Mouse (Mus musculus) lung, postnatal 0 days (tissue): ENCODE results near the gene Ccl9. TPM values are rescaled to one million over a fixed set of nuclear protein-coding genes. Genes with fewer than 3 reads are reported as not detected.

Source experiments
- ATAC-seq: fragments of 200-750 bp; cut with Nextera tagmentation; 2 replicates; pipeline ENCODE4 v1.8.0; 2017; ENCODE audit warnings: moderate library complexity
- DNase-seq: peaks from one replicate; pipeline ENCODE4 v3.0.0-alpha.2; 2016; ENCODE audit warnings: low spot score
- H3K27ac ChIP-seq: fragments of 300-500 bp; sonication (generic); 2 replicates; pipeline ENCODE4 v1.5.1; 2014; ENCODE audit warnings: antibody characterized with exemption, mild to moderate bottlenecking, low read length, mixed read lengths
- H3K27me3 ChIP-seq: fragments of 300-500 bp; sonication (generic); replicated peaks from 2 replicates; pipeline ENCODE4 v1.6.1; 2014; ENCODE audit warnings: low read length, mixed read lengths; ENCODE audit not compliant: insufficient read depth
- H3K36me3 ChIP-seq: fragments of 300-500 bp; sonication (generic); 2 replicates; pipeline ENCODE4 v1.6.1; 2014; ENCODE audit warnings: low read length, mixed read lengths; ENCODE audit not compliant: insufficient read depth
- H3K4me1 ChIP-seq: fragments of 300-500 bp; sonication (generic); 2 replicates; pipeline ENCODE4 v1.6.1; 2014; ENCODE audit warnings: antibody characterized with exemption, low read depth, low read length, mixed read lengths; ENCODE audit not compliant: insufficient read depth
- H3K4me2 ChIP-seq: fragments of 300-500 bp; sonication (generic); replicated peaks from 2 replicates; pipeline ENCODE4 v1.6.1; 2014; ENCODE audit warnings: low read depth, mild to moderate bottlenecking, low read length, moderate library complexity, mixed read lengths
- H3K4me3 ChIP-seq: fragments of 300-500 bp; sonication (generic); 2 replicates; pipeline ENCODE4 v1.5.1; 2014; ENCODE audit warnings: low read depth, low read length
- H3K9ac ChIP-seq: fragments of 300-500 bp; sonication (generic); replicated peaks from 2 replicates; pipeline ENCODE4 v1.6.1; 2014; ENCODE audit warnings: low read depth, mild to moderate bottlenecking
- H3K9me3 ChIP-seq: fragments of 300-500 bp; sonication (generic); 2 replicates; pipeline ENCODE4 v1.6.1; 2016; ENCODE audit warnings: low read length, mixed read lengths
- CTCF ChIP-seq: IDR thresholded peaks from 2 replicates; pipeline ENCODE4 v1.5.1; 2016; ENCODE audit warnings: antibody characterized with exemption, mild to moderate bottlenecking
- EP300 ChIP-seq: IDR thresholded peaks from 2 replicates; pipeline ENCODE4 v1.6.1; 2016; ENCODE audit warnings: antibody characterized with exemption, mild to moderate bottlenecking, control low read depth
- WGBS: fragments of 180-500 bp; shearing (Covaris S2); extraction: QIAGEN DNeasy Blood & Tissue Kit; methylation state at CpG from one replicate; pipeline ENCODE4 v1.1.7; 2014; 5-methylcytosine and 5-hydroxymethylcytosine counted together
- polyA plus RNA-seq: library from polyadenylated mRNA; unstranded; fragments of >200 nt; fragmentation: Nextera tagmentation; extraction: Ambion mirVana; gene quantifications from 2 replicates; pipeline ENCODE4 v1.2.1, GENCODE M21; 2015

Gene Ccl9
- polyA plus RNA-seq, 1 experiment from 2014 or later = 29.8 TPM

DNA sequence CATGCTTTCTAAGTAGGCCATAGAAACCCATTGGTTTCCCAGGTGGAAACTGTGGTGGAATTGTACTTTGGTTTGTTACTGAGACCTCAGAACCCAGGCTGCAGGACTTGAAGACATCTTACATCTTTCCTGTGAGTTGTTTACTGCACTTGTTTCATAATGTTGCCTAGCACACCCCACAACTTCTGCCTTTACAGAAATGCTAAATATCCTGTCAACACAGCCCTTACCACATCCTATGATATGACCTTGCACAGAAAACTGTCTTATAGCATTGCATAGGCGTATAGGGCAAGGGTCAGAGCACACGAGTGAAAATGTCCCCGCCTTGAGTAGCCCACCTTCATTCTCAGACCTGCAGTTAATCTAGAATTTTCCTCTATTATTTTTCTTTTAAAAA, 27.1 kb upstream of the Ccl9 start:
- TF ChIP-seq CTCF (no peak), EP300 (peak; percentile 27; the same call in 1 of the 2 replicates)
- H3K36me3 ChIP-seq = no peaks in the 10 kb centered on the region
- ATAC-seq = no peak

DNA sequence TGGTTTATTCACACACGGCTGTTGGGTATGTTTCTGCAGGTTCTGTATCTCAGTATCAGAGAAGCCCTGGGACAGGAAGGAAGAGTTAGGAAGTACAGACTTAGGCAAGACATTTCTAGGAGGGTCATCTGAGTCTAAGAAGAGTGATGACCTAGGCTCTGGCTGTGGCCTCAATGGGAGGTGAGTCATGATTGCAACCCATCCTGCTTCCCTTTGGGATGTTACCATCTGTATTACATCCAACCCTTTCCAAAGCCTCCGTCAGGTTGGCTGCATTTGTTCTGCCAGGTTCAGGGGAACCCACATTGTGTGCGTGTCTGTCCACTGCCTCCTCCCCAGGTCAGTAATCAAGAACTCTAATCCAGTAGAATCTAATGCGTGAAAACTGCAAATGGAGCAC, 26.3 kb upstream of the Ccl9 start:
- Histone ChIP-seq H3K9me3 (no peaks in the 10 kb centered on the region), H3K4me2 (no peak overlapping the region), H3K27me3 (no peaks in the 10 kb centered on the region), H3K36me3 (no peaks in the 10 kb centered on the region), H3K27ac (no peak overlapping the region), H3K4me1 (no peaks in the 10 kb centered on the region), H3K9ac (no peak overlapping the region), H3K4me3 (no peak overlapping the region)
- TF ChIP-seq EP300 (no peak), CTCF (no peak)
- no peak; the same call in 1 of the 2 replicates for ATAC-seq
- WGBS = 80% methylated on average over 4 of the region's 4 CpGs
- DNase-seq = no peak

More for the DNA sequence above, 27.1 kb upstream of the Ccl9 start:
- H3K4me1 ChIP-seq = no peaks in the 10 kb centered on the region
- no peak overlapping the region for H3K27ac ChIP-seq
- H3K4me2 ChIP-seq = no peak overlapping the region
- H3K9ac ChIP-seq = no peak overlapping the region
- H3K4me3 ChIP-seq = no peak overlapping the region
- DNase-seq = no peak
- WGBS = 87% methylated on average over 3 of the region's 3 CpGs
- no peaks in the 10 kb centered on the region for H3K9me3 ChIP-seq
- H3K27me3 ChIP-seq = no peaks in the 10 kb centered on the region

DNA sequence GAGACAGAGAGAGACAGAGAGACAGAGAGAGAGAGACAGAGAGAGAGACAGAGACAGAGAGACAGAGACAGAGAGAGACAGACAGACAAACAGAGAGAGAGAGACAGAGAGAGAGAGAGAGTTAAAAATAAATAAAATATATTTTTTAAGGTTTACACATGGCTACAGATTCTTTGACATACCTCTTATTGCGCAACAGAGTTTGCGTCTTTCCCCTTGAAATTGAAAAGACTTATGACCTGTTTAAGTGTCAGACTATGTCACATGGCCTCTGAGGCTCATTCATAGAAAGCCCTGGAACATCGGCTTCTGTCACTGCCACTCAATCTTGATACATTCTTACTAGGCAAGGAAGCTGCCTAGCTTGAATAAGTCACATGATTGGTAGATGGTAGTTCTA, 25.0 kb upstream of the Ccl9 start:
- Histone ChIP-seq H3K4me2 (no peak overlapping the region), H3K27me3 (no peaks in the 10 kb centered on the region), H3K4me1 (no peaks in the 10 kb centered on the region), H3K9ac (no peak overlapping the region), H3K4me3 (no peak overlapping the region), H3K9me3 (no peaks in the 10 kb centered on the region), H3K36me3 (no peaks in the 10 kb centered on the region), H3K27ac (no peak overlapping the region)
- TF ChIP-seq EP300 = no peak
- no peak for TF ChIP-seq CTCF
- no peak for ATAC-seq
- no peak for DNase-seq
- WGBS = 72% methylated on average over 3 of the region's 3 CpGs

DNA sequence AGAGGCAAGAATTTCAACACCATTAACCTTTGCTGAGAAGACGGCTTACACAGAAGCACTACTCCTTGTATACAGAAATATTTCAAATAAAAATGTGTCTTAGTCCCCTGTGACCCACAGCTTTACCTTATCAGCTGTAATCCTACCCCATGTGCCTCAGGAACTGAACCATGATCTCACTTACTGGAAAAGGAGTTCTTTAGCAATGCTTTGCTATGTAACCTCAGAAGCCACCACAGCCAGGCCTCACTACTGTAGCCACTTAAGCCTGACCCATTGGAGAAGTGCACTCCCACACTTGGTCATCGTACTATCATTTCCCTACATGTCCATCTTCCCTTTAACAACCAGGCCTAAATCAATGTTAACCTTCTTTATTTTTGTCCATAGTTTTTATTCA, 22.1 kb upstream of the Ccl9 start:
- no peak for ATAC-seq

DNA sequence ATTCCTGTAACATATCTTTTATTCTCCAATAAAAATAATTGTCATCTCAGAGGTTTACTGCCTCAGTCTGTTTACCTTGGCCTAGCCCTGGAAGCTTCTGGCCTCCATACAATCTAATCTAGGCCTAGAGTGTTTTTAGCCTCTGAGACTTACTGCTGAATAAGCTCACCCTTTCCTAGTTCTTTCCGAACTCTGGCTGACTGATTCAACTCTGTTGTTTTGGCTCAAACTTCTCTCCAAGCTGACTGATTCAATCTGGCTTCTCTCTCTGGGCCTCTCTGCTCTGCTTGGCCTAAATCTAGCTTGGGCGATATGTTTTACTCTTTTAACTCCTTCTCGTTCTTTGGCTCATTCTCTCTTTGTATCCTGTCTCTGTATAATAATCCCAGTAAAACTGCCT, 20.6 kb upstream of the Ccl9 start:
- Histone ChIP-seq H3K27me3 (no peaks in the 10 kb centered on the region), H3K4me1 (no peaks in the 10 kb centered on the region), H3K36me3 (no peaks in the 10 kb centered on the region), H3K9me3 (no peaks in the 10 kb centered on the region), H3K4me3 (no peak overlapping the region), H3K27ac (no peak overlapping the region), H3K9ac (no peak overlapping the region), H3K4me2 (no peak overlapping the region)
- TF ChIP-seq CTCF = no peak
- no peak for TF ChIP-seq EP300
- DNase-seq (no peak), ATAC-seq (no peak)
- WGBS = 78% methylated on average over 3 of the region's 3 CpGs

More for the DNA sequence above, 22.1 kb upstream of the Ccl9 start:
- Histone ChIP-seq H3K4me2 (no peak overlapping the region), H3K36me3 (no peaks in the 10 kb centered on the region), H3K4me1 (no peaks in the 10 kb centered on the region), H3K9ac (no peak overlapping the region), H3K27ac (no peak overlapping the region), H3K27me3 (no peaks in the 10 kb centered on the region), H3K9me3 (no peaks in the 10 kb centered on the region), H3K4me3 (no peak overlapping the region)
- no peak for TF ChIP-seq CTCF
- no peak for TF ChIP-seq EP300
- 58% methylated on average over 2 of the region's 2 CpGs for WGBS
- no peak for DNase-seq

DNA sequence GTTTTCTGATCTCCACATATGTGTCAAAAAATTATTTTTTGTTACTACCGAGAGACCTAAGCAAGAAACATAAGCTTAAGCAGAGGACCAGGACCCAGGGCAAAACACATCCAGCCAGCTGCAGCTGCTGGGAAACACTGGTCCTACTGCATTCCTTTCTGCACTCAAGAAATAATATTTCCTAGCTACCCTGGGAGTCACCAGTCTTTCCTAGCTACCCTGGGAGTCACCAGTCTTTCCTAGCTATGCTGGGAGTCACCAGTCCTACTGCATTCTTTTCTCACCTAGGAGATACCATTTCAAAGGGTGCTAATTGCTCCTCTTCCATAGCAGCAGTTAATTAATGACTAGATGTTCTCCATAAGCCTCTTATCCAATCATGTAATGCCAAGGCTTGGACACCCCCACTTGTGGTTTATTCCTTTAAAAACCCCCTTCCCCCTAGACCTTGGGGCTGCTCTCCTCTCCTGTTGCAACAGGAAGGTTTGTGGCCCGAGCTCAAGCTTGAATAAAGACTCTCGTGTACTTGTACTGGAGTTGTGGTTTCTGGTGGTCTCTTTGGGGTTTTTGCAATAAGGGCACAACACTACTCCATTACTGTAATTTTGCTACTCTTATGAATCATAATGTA, 19.9 kb upstream of the Ccl9 start:
- ATAC-seq (peak; percentile 76), DNase-seq (peak; percentile 59)
- Histone ChIP-seq H3K36me3 (no peaks in the 10 kb centered on the region), H3K27ac (no peak overlapping the region), H3K9ac (no peak overlapping the region), H3K4me3 (no peak overlapping the region), H3K4me2 (no peak overlapping the region), H3K9me3 (no peaks in the 10 kb centered on the region), H3K4me1 (no peaks in the 10 kb centered on the region), H3K27me3 (no peaks in the 10 kb centered on the region)
- TF ChIP-seq CTCF = no peak
- TF ChIP-seq EP300 = no peak
- 56% methylated on average over 3 of the region's 3 CpGs for WGBS

DNA sequence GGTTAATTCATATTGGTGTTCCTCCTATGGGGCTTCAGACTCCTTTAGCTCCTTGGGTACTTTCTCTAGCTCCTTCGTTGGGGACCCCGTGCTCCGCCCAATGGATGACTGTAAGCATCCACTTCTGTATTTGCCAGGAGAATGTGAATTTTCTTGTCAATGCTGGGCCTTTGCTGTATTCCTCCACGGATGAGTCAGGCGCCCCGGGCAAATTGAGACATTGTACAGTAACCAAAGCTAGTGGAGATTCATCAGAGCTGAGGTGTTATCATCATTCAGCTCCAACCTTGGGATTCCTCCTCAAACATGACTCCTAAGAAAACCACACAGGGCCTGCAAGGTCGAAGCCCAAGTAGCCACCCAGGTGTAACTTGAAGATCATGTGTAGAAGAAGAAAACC, 19.4 kb upstream of the Ccl9 start:
- no peaks in the 10 kb centered on the region for H3K36me3 ChIP-seq
- TF ChIP-seq EP300 (no peak), CTCF (no peak)
- H3K27me3 ChIP-seq = no peaks in the 10 kb centered on the region
- no peaks in the 10 kb centered on the region for H3K4me1 ChIP-seq
- no peaks in the 10 kb centered on the region for H3K9me3 ChIP-seq
- no peak overlapping the region for H3K4me2 ChIP-seq
- no peak overlapping the region for H3K27ac ChIP-seq
- DNase-seq (no peak), ATAC-seq (no peak)
- H3K4me3 ChIP-seq = no peak overlapping the region
- no peak overlapping the region for H3K9ac ChIP-seq
- 79% methylated on average over 7 of the region's 7 CpGs for WGBS
